25 mouse cellular contexts compared by ENCODE assay signal in genomic region chr17:14696281-14696795, GRCm38 (mm10). TPM values are rescaled to one million over a fixed set of nuclear protein-coding genes. Genes with fewer than 3 reads are reported as not detected.
DNase-seq lines count a peak whose midpoint lies in the region; ATAC-seq and TF ChIP-seq lines count a peak whose summit lies in the region.
"Had no signal": no experiment of that assay in that cellular context is flagged by ENCODE, and none has a peak within 500 bp of the region (broad histone marks: within the 10 kb centered on the region; RNA-seq: fewer than 3 reads in every experiment).

No protein-coding gene starts in this region.

- no peak overlapping the region for H3K9ac ChIP-seq in lung, embryonic 14.5 days
- H3K9ac ChIP-seq: hindbrain, embryonic 15.5 days; limb, embryonic 13.5 days had no signal

- peak; percentile 10; the same call in 1 of the 2 replicates for ATAC-seq in lung, embryonic 14.5 days (ENCODE audit: insufficient read depth)
- ATAC-seq: forebrain, embryonic 16.5 days; inflammation-experienced regulatory T-cells, adult 6 months; midbrain, embryonic 16.5 days had no signal

- H3K4me2 ChIP-seq in lung, embryonic 14.5 days = no peak overlapping the region
- H3K4me2 ChIP-seq: hindbrain, embryonic 15.5 days; limb, embryonic 13.5 days; liver, embryonic 11.5 days; midbrain, embryonic 11.5 days had no signal

- H3K4me1 ChIP-seq in lung, embryonic 14.5 days (ENCODE audit: insufficient read depth) = peaks cover 14% of the 10 kb centered on the region

- no peaks in the 10 kb centered on the region for H3K27me3 ChIP-seq in lung, embryonic 14.5 days (ENCODE audit: insufficient read depth, low read length)
- H3K27me3 ChIP-seq: hindbrain, embryonic 15.5 days; limb, embryonic 13.5 days had no signal

- H3K27ac ChIP-seq in lung, embryonic 14.5 days (ENCODE audit: low read depth) = peak overlapping the region; percentile 55
- H3K27ac ChIP-seq: hindbrain, embryonic 10.5 days; hindbrain, embryonic 15.5 days; limb, embryonic 13.5 days; stomach, postnatal 0 days had no signal

- DNase-seq in cerebellum, postnatal 36 days = peak; percentile 19 to 22
- no peak for DNase-seq in cerebellum, postnatal 4 days (ENCODE audit: low spot score in 2 of 2)
- peak; percentile 66 for DNase-seq in lung, embryonic 14.5 days
- DNase-seq in lung, adult 18-20 months = no peak
- DNase-seq in retina, postnatal 1 day = peak; percentile 17
- no peak for DNase-seq in retina, embryonic 14.5 days (ENCODE audit: low spot score)
- no peak for DNase-seq in frontal cortex, postnatal 36 days (ENCODE audit: low spot score in 2 of 2)
- DNase-seq: adrenal gland, postnatal 14 days; B cell, adult 2 months; cerebellum, adult 2 months; heart, postnatal 10 days; kidney, adult 11 months; right cerebral cortex, postnatal 4 days; thymus, adult 18-20 months; thymus, postnatal 25 days had no signal

- 75% methylated on average over 6 of the region's 6 CpGs for WGBS in lung, embryonic 14.5 days

- no peaks in the 10 kb centered on the region for H3K36me3 ChIP-seq in lung, embryonic 14.5 days (ENCODE audit: insufficient read depth)
- H3K36me3 ChIP-seq: hindbrain, embryonic 10.5 days; hindbrain, embryonic 15.5 days; limb, embryonic 13.5 days had no signal

- no peak for TF ChIP-seq CTCF in lung, embryonic 14.5 days (IDR thresholded peaks at IDR 0.05; ENCODE audit: low read depth)

- H3K9me3 ChIP-seq in lung, embryonic 14.5 days (ENCODE audit: low read depth, low read length) = no peaks in the 10 kb centered on the region
- H3K9me3 ChIP-seq: hindbrain, embryonic 10.5 days; hindbrain, embryonic 15.5 days; limb, embryonic 13.5 days had no signal

- no peak overlapping the region for H3K4me3 ChIP-seq in lung, embryonic 14.5 days (ENCODE audit: low read depth, low read length)
- H3K4me3 ChIP-seq: erythroblast, embryonic 14.5 days; hindbrain, embryonic 10.5 days; hindbrain, embryonic 15.5 days; limb, embryonic 13.5 days had no signal

RNA-seq across cellular contexts. Expression of gene Thbs2, which starts 2.3 kb away (rescaled TPM):
- 18.7 and 21.7 TPM in 2 replicates for polyA plus RNA-seq in lung, embryonic 14.5 days (2014; fragmentation: Nextera tagmentation; extraction: Ambion mirVana)
- polyA plus RNA-seq: erythroblast, embryonic 14.5 days had no signal

Comparison
In these comparisons a context has a peak if more than half of its experiments do, and no peak if none do; other contexts are left out.
1. DNase-seq: peak in cerebellum, postnatal 36 days (2 of 2), lung, embryonic 14.5 days (single experiment) and retina, postnatal 1 day (single experiment); none in cerebellum, postnatal 4 days (0 of 2), lung, adult 18-20 months (0 of 2), retina, embryonic 14.5 days (single experiment) and frontal cortex, postnatal 36 days (0 of 2).